Mouse (Mus musculus) retina, postnatal 1 day (tissue): Measurements from ENCODE around the gene Ppp1r37.
"Not testable (repeated sequence)": the region's sequence is repeated elsewhere in the genome, so short reads cannot be mapped to it uniquely, and the experiment has no call there.

Experiments used
- DNase-seq: peaks from one replicate; pipeline ENCODE4 v3.0.0-alpha.2; 2012

Ppp1r37 gene

GRCm38 (mm10) chr7:19562643-19563410 is at the start of gene Ppp1r37:
Ppp1r37 (minus strand) TSS chr7:19563076.
- DNase-seq = peak; percentile 80

DNA sequence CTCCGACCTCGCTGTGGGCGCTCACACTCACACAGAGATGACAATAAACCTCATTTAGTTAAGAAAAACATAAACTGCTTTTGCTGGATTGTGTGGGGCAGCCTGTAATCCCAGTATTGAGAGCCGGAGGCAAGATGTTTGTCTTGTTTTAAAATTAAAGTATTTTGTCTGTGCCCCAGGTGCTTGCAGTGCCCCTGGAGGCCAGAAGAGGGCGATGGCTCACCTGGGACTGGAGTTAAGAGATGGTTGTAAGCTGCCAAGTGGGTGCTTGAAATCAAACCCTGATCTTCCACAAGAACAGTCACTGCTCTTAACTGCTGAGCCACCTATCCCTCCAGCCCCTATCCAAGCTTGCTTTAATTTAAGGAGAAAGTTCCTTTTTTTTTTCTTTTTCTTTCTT is 48.1 kb upstream of the Ppp1r37 start:
- no peak for DNase-seq

- DNase-seq = no peak
Measured at GRCm38 (mm10) chr7:19609641-19610332, 46.9 kb upstream of the Ppp1r37 start.

GRCm38 (mm10) chr7:19607291-19607690 is 44.4 kb upstream of the Ppp1r37 start:
- DNase-seq = no peak

DNA sequence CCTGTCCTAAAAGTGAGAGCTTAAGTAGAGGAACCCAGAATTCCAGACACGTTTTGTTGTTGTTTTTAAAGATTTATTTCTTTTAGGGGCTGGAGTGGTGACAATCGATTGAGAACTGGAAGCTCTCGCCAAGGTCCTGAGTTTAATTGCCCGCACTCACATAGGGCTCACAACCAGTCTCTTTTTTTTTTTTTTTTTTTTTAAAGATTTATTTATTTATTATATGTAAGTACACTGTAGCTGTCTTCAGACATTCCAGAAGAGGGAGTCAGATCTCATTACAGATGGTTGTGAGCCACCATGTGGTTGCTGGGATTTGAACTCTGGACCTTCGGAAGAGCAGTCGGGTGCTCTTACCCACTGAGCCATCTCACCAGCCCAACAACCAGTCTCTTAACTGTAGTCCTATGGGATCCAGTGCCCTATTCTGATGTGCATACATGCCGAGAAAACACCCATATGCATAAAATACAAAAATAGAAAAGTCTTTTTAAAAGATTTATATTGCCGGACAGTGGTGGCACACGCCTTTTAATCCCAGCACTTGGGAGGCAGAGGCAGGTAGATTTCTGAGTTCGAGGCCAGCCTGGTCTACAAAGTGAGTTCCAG is 41.8 kb upstream of the Ppp1r37 start:
- DNase-seq = not testable (repeated sequence)

GRCm38 (mm10) chr7:19603849-19604605 is 41.2 kb upstream of the Ppp1r37 start, which contains the start of gene Clasrp:
Clasrp (minus strand) TSS chr7:19604486.
- DNase-seq = peak; percentile 96

GRCm38 (mm10) chr7:19603055-19603454 is 40.2 kb upstream of the Ppp1r37 start:
- DNase-seq = no peak

DNA sequence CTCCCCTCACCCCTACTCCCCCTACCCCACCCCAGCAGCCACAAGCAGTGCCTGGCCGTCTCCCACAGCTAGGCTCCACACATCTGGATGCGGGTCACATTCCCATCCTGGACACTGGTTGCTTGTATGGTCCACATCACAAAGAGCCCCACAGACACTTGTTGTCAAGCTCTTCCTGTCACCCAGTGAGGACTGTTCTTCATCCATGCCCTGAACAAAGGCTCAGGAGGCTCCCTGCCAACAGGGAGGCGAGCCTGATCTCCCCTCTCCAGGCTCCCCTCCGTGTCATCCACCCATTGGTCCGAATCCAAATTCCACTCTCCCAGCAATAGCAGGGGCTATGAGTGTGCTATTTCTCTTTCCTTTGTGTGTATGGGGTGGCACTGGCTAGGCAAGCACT is 37.7 kb upstream of the Ppp1r37 start:
- DNase-seq = no peak

- DNase-seq = no peak
Measured at GRCm38 (mm10) chr7:19593061-19593730, 30.3 kb upstream of the Ppp1r37 start.

DNA sequence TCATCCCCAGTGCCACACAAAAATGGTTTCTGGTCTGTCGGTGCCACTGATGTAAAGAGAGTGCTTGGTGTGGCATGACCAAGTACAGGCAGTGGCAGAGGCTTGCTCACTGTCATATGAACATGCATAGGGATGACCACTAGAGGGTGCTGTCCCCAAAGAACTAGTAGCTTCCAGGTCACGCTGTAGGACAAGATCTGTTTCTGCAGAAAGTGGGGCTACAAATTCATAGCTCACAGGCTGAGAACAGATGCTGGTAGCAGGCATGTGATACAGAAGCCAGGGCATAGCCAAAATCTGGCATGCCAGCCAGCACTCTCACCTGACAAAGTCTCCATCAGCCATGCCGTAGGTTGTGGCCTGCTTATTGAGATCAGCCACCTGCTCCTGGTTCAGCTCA is 27.0 kb upstream of the Ppp1r37 start:
- peak; percentile 88 for DNase-seq

DNA sequence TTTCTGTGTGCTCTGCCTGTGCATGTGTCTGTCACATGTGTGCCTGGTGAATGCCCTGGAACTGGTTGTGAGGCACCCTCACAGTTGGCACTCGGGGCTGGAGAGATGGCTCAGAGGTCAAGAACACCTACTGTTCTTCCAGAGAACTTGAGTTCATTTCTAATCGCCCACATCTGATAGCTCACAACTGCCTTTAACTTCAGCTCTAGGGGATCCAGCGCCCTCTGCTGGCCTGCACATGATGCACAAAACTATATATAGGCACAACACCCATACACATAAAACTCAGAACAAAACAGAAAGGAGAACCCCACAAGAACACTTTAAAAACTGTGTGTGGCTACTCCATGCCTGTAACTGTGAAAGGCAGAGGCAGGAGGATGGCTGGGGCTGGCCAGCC is 26.3 kb upstream of the Ppp1r37 start:
- peak; percentile 57 for DNase-seq

DNA sequence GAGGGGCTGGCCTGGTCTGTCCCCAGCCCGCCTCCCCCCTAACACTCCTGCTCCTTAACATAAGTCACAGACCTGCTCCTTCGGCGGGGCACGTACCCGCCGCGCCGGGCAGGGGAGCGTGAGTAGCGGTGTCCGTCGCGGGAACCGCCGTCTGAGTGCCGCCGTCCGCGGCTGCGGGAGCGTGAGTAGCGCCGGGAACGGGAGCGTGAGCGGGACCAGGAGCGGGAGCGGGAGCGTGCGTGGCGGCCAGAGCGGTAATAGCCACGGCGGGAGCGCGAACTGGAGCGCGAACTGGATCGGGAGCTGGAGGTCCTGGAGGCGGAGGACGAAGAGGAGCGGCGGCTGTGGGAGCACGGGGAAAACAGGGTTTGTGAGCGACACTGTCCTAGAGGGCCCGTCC is 23.4 kb upstream of the Ppp1r37 start:
- DNase-seq = no peak

- DNase-seq = no peak
Measured at GRCm38 (mm10) chr7:19580634-19581033, 17.8 kb upstream of the Ppp1r37 start.

DNA sequence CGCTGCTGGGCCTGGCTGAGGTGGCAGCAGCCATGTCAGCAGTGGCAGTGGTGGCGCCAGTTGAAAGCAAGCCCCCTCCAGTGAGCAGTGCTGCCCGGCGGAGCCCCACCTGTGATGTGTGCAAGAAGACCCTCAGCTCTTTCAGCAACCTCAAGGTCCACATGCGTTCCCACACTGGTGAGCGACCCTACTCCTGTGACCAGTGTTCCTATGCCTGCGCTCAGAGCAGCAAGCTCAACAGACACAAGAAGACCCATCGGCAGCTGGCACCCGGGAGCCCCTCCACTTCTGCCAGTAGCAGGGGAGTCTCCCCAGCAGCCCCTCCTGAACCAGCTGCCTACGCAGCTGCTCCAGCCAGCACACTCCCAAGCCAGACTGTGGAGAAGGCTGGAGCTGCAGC is 16.9 kb upstream of the Ppp1r37 start:
- DNase-seq = no peak

DNA sequence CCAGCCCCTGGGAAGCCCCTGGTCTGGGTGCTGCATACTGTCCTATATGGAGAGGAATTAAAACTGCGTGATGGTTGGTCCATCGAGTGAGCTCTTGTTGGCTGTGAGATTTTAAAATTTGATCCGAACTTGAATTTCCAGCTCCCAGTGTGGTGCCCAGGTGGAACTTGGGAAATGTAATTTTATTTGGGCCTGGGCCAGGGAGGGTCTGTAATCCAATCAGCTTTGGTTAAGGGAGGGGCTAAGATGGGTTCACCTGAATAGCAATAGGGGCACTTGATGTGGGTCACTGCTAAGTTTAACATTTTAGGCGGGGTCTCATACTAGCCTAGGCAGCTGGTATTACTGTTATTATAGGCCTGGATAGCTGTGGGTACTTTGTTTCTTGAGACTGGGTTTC is 15.6 kb upstream of the Ppp1r37 start:
- DNase-seq = no peak

DNA sequence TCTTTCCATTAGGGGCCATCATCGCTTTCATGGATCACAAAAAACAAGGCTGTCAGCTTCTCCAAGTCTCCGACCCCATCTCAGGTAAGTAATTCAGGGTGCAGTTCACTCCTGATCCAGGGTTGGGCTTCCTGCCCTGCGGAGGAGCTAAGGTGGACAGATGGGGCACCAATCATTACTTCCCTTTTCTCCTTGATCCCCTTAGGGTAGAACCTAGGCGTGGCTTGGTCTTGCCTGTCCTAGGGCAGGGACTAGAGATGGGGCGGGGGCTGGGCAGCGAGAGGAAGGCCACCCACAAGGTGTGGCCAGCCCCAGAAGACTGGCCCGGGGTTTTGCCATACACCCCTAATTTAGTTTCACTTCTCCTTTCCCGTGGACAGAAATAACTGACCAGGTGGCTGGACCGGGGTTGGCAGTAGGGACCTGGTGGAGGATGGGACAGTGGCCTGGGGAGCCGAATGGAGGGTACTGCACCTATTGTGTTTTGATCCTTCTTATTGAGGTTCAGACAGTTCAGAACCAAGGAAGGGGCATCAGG is 15.1 kb upstream of the Ppp1r37 start:
- DNase-seq = no peak

- DNase-seq = peak; percentile 24
Measured at GRCm38 (mm10) chr7:19577141-19577852, 14.4 kb upstream of the Ppp1r37 start, which contains the start of the genes Zfp296 and Gemin7. Zfp296 (plus strand) TSS chr7:19577287. Gemin7 (minus strand) TSS chr7:19577595.

DNA sequence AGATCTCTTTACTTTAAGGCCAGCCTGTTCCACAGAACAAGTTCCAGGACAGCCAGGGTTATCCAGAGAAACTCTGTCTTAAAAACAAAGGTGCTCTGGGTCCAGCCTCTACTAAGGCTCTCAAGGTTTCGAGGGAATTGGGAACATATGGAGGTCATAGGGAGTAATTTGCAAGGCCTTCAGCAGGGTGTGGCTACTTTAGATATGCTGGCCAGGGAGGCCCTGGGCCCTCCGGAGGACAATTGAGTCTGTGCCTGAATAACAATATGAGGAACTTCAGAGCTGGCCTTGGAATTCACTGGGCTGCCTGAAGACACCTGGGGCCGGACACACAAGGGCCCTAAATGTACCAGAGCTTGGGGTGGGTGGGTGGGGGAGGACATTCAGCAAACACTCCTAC is 12.7 kb upstream of the Ppp1r37 start:
- no peak for DNase-seq

DNA sequence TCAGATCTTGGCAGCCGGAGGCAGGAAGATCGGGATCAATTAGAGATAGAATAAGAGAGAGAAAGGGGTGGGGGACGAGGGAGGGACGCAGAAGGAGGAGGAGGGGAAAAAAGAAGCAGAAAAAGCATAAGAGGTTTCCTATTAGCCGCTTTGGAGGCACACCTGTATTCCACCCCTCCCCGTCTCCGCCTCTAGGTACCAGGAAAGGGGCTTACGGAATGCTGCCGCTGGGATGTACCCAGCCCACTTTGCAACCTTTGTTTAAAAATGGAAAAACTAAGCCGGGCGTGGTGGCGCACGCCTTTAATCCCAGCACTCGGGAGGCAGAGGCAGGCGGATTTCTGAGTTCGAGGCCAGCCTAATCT is 10.9 kb upstream of the Ppp1r37 start:
- no peak for DNase-seq

DNA sequence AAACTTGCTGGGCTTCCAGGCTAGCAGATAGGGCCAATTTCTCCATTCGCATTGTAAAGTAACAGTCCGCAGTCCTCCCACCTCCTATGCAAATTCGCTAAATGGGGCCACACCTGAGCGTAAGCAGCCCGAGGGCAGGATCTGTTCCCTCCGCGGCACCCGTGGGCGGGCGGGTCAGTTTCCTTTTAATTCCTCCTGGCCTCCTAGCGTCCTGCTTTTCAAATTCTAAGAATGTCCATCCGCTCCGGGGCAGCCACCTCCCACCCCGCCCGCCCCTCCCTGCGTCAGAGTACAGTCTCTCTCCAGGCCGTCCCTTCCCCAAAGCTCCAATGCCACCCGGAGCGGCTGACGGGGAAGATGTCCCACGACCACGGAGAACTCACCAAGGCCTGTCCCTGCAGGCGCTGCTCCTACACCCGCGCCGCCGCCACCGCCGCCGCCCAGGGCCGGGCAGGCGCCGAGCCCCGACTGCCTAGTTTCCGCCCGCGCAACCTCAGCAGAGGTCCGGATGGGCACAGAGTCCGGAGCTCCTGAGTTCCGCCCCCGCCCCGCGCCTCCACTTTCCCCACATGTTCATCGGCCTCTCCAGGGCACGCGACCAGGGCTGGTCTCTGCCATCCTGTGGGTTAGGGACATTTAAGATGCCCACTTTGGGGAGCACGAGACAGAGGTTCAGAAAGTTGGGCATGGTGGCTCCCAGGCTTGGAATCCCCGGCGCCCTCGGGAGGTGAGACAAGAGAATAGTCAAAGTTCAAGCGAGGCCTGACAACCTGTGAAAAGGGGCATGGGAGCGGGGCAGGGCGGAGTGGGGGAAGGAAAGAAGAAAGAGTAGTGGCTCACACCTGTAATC is 10.3 kb upstream of the Ppp1r37 start:
- peak; percentile 91 for DNase-seq

DNA sequence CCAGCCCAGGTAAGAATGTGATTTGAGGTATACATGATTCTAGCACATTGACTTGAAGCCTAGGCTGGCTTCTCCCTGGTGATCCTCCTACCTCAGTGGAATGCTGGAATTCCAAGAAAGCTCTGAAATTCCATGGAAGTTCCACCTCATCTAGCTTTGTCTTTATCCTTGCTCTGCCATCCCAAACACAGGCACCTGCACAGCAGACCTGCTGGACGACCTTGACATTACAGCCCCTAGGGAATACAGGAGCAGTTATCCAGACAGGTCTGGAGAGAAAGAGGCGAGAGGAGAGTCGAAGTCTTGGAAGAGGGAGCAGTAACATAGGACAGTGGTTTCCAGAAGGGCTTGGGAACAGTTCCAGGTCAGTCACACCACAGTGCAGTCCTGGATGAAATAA is 6.8 kb upstream of the Ppp1r37 start:
- DNase-seq = no peak
